Mouse (Mus musculus) embryonic facial prominence, embryonic 14.5 days (tissue): ENCODE data around the gene Mknk1. TPM values are rescaled to one million over a fixed set of nuclear protein-coding genes. Genes with fewer than 3 reads are reported as not detected.

ENCODE experiments used
- polyA plus RNA-seq: library from polyadenylated mRNA; unstranded; fragments of >200 nt; fragmentation: Nextera tagmentation; extraction: Ambion mirVana; gene quantifications from 2 replicates; pipeline ENCODE4 v1.2.1, GENCODE M21; 2014

Mknk1 gene
- polyA plus RNA-seq, 1 experiment from 2014 or later = 24.1 TPM

Other genes starting within 250 kb of the Mknk1 start
- not detected in 2 replicates for gene Cyp4a32, start 238.2 kb upstream of the Mknk1 start, polyA plus RNA-seq
- 4.9 and 6.3 TPM in 2 replicates for gene Cyp4b1, start 191.5 kb upstream of the Mknk1 start, polyA plus RNA-seq
- 42.3 and 43.9 TPM in 2 replicates for gene Efcab14, start 101.5 kb upstream of the Mknk1 start, polyA plus RNA-seq
- gene Tex38, start 58.2 kb upstream of the Mknk1 start, polyA plus RNA-seq = 0.26 TPM in 1 of 2 replicates, not detected in the other
- 54.4 and 58.7 TPM in 2 replicates for gene Atpaf1, start 54.4 kb upstream of the Mknk1 start, polyA plus RNA-seq
- gene Mob3c, start 11.1 kb upstream of the Mknk1 start, polyA plus RNA-seq = 8.3 and 11.6 TPM in 2 replicates
- 0.31 TPM in 1 of 2 replicates, not detected in the other for gene Kncn, start 45.2 kb downstream of the Mknk1 start, polyA plus RNA-seq
- gene 6430628N08Rik, start 51.5 kb downstream of the Mknk1 start, polyA plus RNA-seq = 0.10 and 0.29 TPM in 2 replicates
- gene Dmbx1, start 100.7 kb downstream of the Mknk1 start, polyA plus RNA-seq = 0.26 and 0.58 TPM in 2 replicates
- 3.8 and 4.5 TPM in 2 replicates for gene Faah, start 178.7 kb downstream of the Mknk1 start, polyA plus RNA-seq
- 17.7 and 20.2 TPM in 2 replicates for gene Nsun4, start 214.7 kb downstream of the Mknk1 start, polyA plus RNA-seq
- 511 and 572 TPM in 2 replicates for gene Uqcrh, start 235.9 kb downstream of the Mknk1 start, polyA plus RNA-seq
- 73.1 and 85.5 TPM in 2 replicates for gene Lrrc41, start 236.1 kb downstream of the Mknk1 start, polyA plus RNA-seq